Mouse (Mus musculus): Measurements from ENCODE around the gene Naip6. TPM values are rescaled to one million over a fixed set of nuclear protein-coding genes. Genes with fewer than 3 reads are reported as not detected.

The Naip6 gene
- 10 to 100 TPM; 16.9 to 21.4 TPM for total RNA-seq (2023)

DNA sequence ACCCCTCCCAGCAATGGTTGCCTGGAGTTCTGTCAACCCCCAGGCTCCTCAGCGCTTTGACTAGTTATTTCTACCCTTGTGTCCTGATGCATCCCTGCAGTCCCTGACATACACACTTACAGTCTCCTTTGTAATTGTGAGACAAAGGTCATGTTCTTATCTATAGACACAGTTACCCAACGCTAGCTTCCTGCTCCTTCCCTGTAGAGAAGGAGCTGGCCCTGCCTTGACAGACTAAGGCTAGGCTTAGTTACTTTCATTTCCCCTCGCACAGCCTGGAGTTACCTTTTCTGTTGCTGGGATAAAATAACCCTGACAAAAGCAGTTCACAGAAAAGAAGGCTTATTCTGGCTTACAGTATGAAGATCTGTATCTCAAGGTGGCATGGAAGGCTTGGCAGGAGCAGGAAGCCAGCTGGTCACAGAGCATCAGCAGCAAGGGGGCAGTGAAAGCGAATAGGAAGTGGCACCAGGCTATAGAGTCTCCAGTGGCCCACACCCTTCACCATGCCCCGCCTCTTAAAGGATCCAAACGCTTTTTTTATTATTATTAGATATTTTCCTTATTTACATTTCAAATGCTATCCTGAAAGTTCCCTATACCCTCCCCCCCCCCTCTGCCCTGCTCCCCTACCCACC, at the start of gene Naip6:
Gene Naip6, minus strand, starts transcription at position 419 of the 638 bp plus-strand sequence.

DNA sequence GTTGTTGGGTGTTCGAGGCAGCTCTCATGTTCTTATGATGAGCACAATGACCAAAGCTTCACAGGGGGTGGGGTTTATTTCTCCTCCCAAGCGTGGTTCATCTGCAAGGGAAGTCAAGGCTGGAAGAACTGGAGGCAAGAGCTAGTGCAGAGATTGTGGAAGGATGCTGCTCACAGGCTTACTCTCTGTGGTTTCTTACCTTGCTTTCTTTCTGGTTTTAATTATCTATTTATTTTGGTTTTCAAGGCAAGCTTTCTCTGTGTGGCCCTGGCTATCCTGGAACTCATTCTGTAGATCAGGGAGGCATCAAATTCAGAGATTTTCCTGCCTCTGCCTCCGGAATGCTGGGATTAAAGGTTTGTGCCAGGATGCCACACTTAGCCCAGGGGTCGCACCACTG, 71.3 kb downstream of the Naip6 start, which contains the start of gene Naip5:
Gene Naip5, minus strand, starts transcription at position 101 of the 400 bp plus-strand sequence.

Other genes starting within 250 kb of the Naip6 start
- 10 to 100 TPM; 31.5 to 38.3 TPM for gene Bdp1, start 213.6 kb downstream of the Naip6 start, total RNA-seq (2023)
- gene Serf1, start 209.7 kb downstream of the Naip6 start, total RNA-seq (2023), result 1 to 10 TPM; 1.5 to 1.6 TPM
- 10 to 100 TPM; 45.5 to 51.3 TPM for gene Smn1, start 192.8 kb downstream of the Naip6 start, total RNA-seq (2023)
- 10 to 100 TPM; 47.6 to 56.2 TPM for gene Naip2, start 115.6 kb downstream of the Naip6 start, total RNA-seq (2023)
- 10 to 100 TPM; 24.8 to 29.5 TPM for gene Naip5, start 71.4 kb downstream of the Naip6 start, total RNA-seq (2023)
- 1 to 10 TPM; 1.4 to 1.8 TPM for gene Naip1, start 135.2 kb upstream of the Naip6 start, total RNA-seq (2023)
- 10 to 100 TPM; 13.6 to 16.9 TPM for gene Gtf2h2, start 174.9 kb upstream of the Naip6 start, total RNA-seq (2023)
- gene Ocln, start 235.0 kb upstream of the Naip6 start, total RNA-seq (2023), result not detected